Mouse (Mus musculus) testis, adult 2 months (tissue): ENCODE results near the gene Smarcb1.

ENCODE experiments used
- CTCF ChIP-seq: fragments of 200-500 bp; IDR thresholded peaks from 2 replicates; pipeline ENCODE4 v1.5.1; 2012; ENCODE audit warnings: low read depth, mild to moderate bottlenecking, inconsistent platforms, low read length, moderate library complexity; ENCODE audit not compliant: control insufficient read depth, insufficient read depth, insufficient replicate concordance
- POLR2A ChIP-seq: fragments of 200-500 bp; IDR thresholded peaks from 2 replicates; pipeline ENCODE4 v1.6.1; 2012; ENCODE audit warnings: low read depth, mild to moderate bottlenecking, inconsistent platforms, low read length, moderate library complexity; ENCODE audit not compliant: control insufficient read depth

DNA sequence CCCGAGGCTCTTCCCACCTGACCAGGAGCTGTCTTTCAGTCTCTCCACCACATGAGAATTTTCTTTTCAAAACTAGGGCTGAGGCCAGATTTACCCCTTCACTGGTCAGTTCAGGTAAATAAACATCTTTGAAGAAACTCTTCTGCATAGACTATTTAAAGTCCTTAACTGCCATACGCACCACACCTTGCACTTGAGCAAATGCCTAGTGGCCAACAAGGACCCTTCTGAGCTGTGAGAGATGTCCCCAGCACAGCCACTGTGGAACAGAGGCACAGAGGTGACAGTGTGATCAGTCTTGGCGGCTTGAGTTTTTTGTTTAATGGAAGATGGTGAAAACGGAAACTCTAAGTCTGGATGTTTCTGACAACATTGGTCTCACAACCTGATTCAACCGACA lies 2.4 kb downstream of the Smarcb1 start:
- TF ChIP-seq CTCF (no peak), POLR2A (no peak)
